Mouse (Mus musculus) heart, embryonic 10.5 days (tissue): ENCODE data around the gene Tprg. TPM values are rescaled to one million over a fixed set of nuclear protein-coding genes. Genes with fewer than 3 reads are reported as not detected.

Source experiments
- DNase-seq: peaks from one replicate; pipeline ENCODE4 v3.0.0-alpha.2; 2017; ENCODE audit warnings: low spot score
- H3K27ac ChIP-seq: fragments of 300-500 bp; sonication (generic); 2 replicates; pipeline ENCODE4 v1.5.1; 2016; ENCODE audit warnings: mild to moderate bottlenecking
- H3K27me3 ChIP-seq: fragments of 300-500 bp; sonication (generic); 2 replicates; pipeline ENCODE4 v1.6.1; 2016; ENCODE audit warnings: mild to moderate bottlenecking; ENCODE audit not compliant: poor library complexity, insufficient read depth, severe bottlenecking
- H3K36me3 ChIP-seq: fragments of 300-500 bp; sonication (generic); 2 replicates; pipeline ENCODE4 v1.6.1; 2016; ENCODE audit warnings: mild to moderate bottlenecking, moderate library complexity
- H3K4me1 ChIP-seq: fragments of 300-500 bp; sonication (generic); 2 replicates; pipeline ENCODE4 v1.6.1; 2016; ENCODE audit warnings: mild to moderate bottlenecking
- H3K4me3 ChIP-seq: fragments of 300-500 bp; sonication (generic); 2 replicates; pipeline ENCODE4 v1.5.1; 2016; ENCODE audit warnings: mild to moderate bottlenecking, moderate library complexity
- H3K9me3 ChIP-seq: fragments of 300-500 bp; sonication (generic); 2 replicates; pipeline ENCODE4 v1.6.1; 2016; ENCODE audit warnings: mild to moderate bottlenecking, moderate library complexity
- WGBS: fragments of 180-500 bp; shearing (Covaris S2); methylation state at CpG from one replicate; pipeline ENCODE4 v1.1.7; 2016; 5-methylcytosine and 5-hydroxymethylcytosine counted together
- polyA plus RNA-seq: library from polyadenylated mRNA; unstranded; fragments of >200 nt; fragmentation: Nextera tagmentation; extraction: Ambion mirVana; gene quantifications from 2 replicates; pipeline ENCODE4 v1.2.1, GENCODE M21; 2016

Gene Tprg
- polyA plus RNA-seq, 1 experiment from 2014 or later, result not detected

DNA sequence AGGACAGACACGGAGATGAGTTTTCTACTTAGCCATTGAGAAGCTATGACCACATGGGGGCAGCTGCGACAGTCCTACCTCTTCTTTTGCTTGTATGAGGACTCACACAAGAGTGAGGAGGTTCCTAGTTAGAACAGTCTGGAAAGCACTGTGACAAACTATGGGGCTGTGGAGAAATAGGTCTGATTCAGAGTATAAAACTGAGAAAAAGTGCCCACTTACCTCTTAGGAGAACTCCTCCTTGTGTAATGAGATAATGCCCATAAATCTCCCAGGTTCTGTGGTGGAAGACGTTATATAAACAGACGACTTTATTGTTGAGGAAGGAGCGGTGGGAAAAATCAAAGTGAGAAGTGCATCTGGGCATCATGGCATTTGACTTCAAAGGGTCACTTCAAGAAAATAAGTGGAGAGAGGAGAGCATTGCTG, 83.4 kb downstream of the Tprg start:
- H3K4me3 ChIP-seq, result no peak overlapping the region
- no peaks in the 10 kb centered on the region for H3K36me3 ChIP-seq
- no peak overlapping the region for H3K27ac ChIP-seq
- no peak for DNase-seq
- no peaks in the 10 kb centered on the region for H3K4me1 ChIP-seq
- H3K27me3 ChIP-seq, result no peaks in the 10 kb centered on the region
- no peaks in the 10 kb centered on the region for H3K9me3 ChIP-seq
- WGBS, result 64% methylated on average over 5 of the region's 5 CpGs

DNA sequence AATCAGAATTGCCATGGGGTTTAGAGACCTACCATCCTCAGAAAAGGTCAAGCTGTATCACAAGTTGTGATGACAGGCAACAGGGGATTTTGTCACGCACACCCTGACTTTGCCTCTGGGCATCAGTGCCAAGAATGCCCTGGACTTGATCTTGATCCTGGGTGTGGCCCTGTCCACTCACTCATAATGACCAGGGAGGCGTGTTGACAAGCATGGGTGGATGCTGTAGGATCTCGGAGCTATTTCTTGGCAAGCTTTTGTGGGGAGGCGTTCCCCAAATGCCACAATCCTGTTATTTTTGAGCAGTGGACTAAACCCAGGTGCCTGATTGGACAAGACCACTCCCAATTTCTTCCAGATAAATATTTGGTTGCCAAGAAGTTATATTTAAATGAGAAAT, 87.5 kb downstream of the Tprg start:
- Histone ChIP-seq H3K36me3 (no peaks in the 10 kb centered on the region), H3K27ac (no peak overlapping the region), H3K27me3 (no peaks in the 10 kb centered on the region), H3K4me1 (no peaks in the 10 kb centered on the region), H3K9me3 (no peaks in the 10 kb centered on the region), H3K4me3 (no peak overlapping the region)
- no peak for DNase-seq
- WGBS, result 80% methylated on average over 4 of the region's 4 CpGs

DNA sequence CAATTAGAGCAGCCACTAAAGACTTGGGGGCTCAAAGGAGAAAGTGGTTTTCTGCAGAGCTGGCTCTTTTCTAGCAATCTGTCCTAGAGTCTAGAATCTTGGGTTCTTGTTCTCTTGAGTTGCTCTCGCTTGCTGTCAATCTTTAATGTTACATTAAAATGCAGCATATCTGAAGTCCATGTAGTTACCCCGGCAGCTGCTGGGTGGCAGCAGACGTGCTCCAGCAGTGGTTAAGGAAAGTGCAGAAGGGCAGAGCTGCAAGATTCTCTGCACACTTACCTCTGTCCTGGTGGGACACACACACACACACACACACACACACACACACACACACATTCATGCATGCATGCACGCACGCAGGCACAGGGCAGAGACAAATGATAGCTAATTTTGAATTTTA, 88.2 kb downstream of the Tprg start:
- Histone ChIP-seq H3K4me3 (no peak overlapping the region), H3K9me3 (no peaks in the 10 kb centered on the region), H3K27ac (no peak overlapping the region), H3K36me3 (no peaks in the 10 kb centered on the region), H3K4me1 (no peaks in the 10 kb centered on the region), H3K27me3 (no peaks in the 10 kb centered on the region)
- no peak for DNase-seq
- 53% methylated on average over 5 of the region's 5 CpGs for WGBS

DNA sequence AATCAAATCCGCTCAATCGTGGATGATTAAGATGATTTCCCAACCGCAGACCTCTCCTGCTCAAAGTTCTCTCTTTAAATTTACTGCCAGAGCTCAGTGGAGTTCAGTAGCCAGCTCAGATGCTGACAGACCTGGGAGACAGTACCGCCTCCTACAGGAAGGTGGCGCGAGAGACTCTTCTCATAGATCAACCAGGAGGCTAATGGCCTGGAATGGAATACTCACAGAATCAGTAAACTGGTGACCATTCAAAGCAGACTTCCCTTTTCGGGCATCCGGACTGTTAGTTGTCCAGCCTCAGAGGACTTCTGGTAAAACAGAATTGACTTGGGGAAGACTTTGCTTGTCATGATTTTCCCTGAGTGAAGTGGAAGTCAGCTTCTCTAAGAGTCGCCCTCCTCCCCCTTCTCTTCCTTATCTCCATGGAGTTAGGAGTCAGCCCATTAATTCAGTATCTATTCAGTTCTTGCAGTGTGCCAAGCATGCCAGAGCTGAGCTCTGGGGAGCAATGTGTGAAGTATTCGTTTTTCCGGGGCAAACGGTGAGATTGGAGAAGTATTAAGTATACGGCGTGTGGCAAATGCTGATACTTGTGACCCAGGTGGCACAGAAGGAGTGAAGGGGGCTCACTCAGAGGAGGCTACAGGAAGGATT, 90.2 kb downstream of the Tprg start:
- H3K4me1 ChIP-seq, result no peaks in the 10 kb centered on the region
- no peaks in the 10 kb centered on the region for H3K9me3 ChIP-seq
- DNase-seq, result peak; percentile 84
- no peak overlapping the region for H3K27ac ChIP-seq
- H3K4me3 ChIP-seq, result no peak overlapping the region
- H3K27me3 ChIP-seq, result no peaks in the 10 kb centered on the region
- 41% methylated on average over 14 of the region's 14 CpGs for WGBS
- H3K36me3 ChIP-seq, result no peaks in the 10 kb centered on the region

DNA sequence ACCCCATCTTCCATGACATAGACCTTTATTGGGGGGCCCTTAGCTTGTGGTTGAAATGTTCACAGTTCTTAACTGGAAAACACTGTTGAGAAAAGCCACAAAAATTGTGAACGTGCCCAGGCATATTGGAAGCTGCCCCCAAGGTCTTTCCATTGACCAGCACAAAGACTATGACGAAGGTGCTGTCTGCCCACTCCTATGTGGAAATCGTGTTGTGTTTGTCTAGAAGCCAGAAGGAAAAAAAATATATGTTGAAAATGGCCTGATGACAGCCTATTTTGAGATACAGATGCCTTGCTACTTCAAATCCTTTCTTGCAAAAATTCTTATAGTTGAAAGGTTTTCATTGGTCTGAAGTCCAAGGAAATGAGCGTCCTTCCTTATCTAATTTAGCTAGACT, 91.1 kb downstream of the Tprg start:
- H3K27me3 ChIP-seq, result no peaks in the 10 kb centered on the region
- H3K9me3 ChIP-seq, result no peaks in the 10 kb centered on the region
- WGBS, result 73% methylated on average over 4 of the region's 4 CpGs
- no peaks in the 10 kb centered on the region for H3K36me3 ChIP-seq
- DNase-seq, result no peak
- H3K4me1 ChIP-seq, result no peaks in the 10 kb centered on the region
- no peak overlapping the region for H3K4me3 ChIP-seq
- H3K27ac ChIP-seq, result no peak overlapping the region

DNA sequence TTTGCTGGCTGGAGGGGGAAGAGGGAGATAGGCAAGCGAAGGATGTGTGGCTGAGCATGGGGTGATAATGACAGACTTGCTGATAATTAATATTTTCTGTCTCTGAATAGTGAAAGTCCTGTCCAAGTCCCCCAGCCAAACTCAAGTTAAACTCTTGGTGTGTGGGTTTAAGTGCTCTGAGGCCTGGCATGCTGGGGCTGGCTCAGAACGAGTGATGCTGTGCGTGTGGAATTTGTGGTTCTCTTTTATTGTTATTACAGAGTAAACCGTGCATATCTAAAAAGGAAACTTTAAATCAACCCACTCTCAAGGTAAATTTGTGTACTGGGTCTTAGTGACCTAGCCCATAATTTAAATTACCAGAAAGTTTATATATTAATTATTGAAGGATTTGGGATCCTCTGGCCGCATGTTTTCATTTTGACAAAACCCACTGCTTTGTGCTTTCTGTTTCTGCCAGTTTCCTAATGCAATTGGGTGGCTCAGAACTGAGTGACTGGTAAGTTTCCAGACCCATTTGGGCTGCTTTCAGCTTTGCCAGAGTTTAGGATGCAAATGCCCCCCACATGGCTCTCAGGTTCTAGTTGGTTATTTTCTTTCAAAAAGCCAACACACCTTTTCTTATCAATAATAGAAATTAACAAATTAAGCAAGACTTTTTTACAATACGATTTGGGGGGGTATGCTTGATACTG, 99.0 kb downstream of the Tprg start:
- no peaks in the 10 kb centered on the region for H3K27me3 ChIP-seq
- no peaks in the 10 kb centered on the region for H3K9me3 ChIP-seq
- H3K4me3 ChIP-seq, result no peak overlapping the region
- H3K36me3 ChIP-seq, result no peaks in the 10 kb centered on the region
- peaks cover 3% of the 10 kb centered on the region; the same call in 1 of the 2 replicates for H3K4me1 ChIP-seq
- DNase-seq, result no peak
- H3K27ac ChIP-seq, result no peak overlapping the region
- WGBS, result 75% methylated on average over 6 of the region's 6 CpGs

DNA sequence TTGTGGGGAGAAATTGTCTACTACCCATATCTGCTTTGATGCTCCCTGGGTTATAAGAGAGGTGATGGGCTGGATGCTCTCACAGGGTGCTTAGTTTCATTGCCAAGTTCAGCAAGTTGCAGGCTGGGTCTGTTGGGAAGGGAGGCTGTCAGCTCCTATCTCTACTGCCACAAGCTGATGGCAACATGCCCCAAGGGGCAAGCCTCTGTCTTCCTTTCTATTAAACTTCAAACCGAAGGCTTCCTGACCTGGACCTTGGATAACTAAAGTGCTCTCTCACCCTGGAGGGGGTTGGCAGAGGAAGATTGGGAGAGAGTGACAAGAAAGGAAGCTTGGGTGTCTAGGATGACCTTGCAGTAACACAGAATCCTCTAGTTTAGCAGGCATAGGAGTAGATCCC, 108.1 kb downstream of the Tprg start:
- H3K27ac ChIP-seq, result no peak overlapping the region
- no peaks in the 10 kb centered on the region for H3K27me3 ChIP-seq
- H3K9me3 ChIP-seq, result no peaks in the 10 kb centered on the region
- no peak overlapping the region for H3K4me3 ChIP-seq
- H3K4me1 ChIP-seq, result peaks cover 3% of the 10 kb centered on the region; the same call in 1 of the 2 replicates
- no peaks in the 10 kb centered on the region for H3K36me3 ChIP-seq
- DNase-seq, result no peak
- 59% methylated on average over 1 of the region's 1 CpGs for WGBS

DNA sequence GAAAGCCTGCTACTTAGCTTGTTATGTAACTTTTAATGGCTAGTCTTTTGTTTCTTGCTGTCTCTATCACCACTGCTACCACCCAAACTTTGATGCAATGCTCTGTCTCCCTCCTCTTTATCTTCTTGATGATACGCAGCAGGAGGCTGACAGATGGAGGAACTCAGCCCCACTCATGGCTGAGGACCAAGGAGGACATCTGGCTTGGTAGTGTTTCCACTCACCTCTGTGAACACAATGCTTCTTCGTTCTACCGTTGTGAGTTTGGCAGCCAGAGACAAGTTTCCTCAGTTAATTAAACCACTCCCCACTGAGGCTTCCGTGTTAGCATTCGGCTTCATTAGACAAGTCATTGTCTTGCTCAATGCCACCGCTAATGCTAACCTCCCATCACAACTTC, 117.5 kb downstream of the Tprg start:
- Histone ChIP-seq H3K36me3 (no peaks in the 10 kb centered on the region), H3K9me3 (no peaks in the 10 kb centered on the region), H3K4me3 (no peak overlapping the region), H3K27ac (no peak overlapping the region), H3K27me3 (no peaks in the 10 kb centered on the region), H3K4me1 (peaks cover 6% of the 10 kb centered on the region; the same call in 1 of the 2 replicates)
- DNase-seq, result no peak
- WGBS, result 68% methylated on average over 6 of the region's 6 CpGs

DNA sequence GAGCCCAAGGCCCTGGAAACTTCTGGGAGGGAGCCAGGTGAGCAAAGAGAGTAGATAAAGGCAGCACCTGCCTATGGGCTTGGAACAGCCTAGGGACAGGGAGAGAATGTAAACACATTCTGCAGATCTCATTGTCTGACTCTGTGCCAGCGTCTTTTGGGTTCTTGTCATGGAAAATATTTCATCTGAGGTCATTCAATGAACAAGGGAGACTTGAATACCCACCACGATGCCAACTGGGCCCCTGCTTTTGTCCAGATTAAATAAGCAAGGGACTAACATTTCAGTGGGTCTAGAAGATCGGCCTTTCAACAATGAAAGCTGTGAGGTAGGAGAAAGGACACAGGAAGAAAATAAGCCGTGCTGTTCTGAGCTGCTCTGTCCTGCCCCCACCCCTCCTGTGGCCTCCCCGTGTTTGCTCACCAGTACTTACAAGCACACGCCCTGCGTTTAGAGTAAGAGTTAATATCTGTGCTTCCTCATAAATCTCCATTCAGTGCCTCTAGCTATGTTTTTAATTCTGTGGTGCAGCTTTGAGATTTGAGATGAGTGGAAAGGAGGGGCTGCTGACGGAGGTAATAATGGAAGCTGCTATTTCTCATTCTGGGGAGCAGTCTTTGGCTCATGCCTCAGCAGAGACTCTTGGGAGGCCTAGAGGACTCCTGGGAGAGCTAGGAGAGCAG, 120.7 kb downstream of the Tprg start:
- no peak for DNase-seq
- WGBS, result 66% methylated on average over 8 of the region's 8 CpGs
- H3K4me3 ChIP-seq, result no peak overlapping the region
- no peaks in the 10 kb centered on the region for H3K36me3 ChIP-seq
- H3K4me1 ChIP-seq, result peaks cover 6% of the 10 kb centered on the region; the same call in 1 of the 2 replicates
- H3K9me3 ChIP-seq, result no peaks in the 10 kb centered on the region
- H3K27ac ChIP-seq, result no peak overlapping the region
- H3K27me3 ChIP-seq, result no peaks in the 10 kb centered on the region

DNA sequence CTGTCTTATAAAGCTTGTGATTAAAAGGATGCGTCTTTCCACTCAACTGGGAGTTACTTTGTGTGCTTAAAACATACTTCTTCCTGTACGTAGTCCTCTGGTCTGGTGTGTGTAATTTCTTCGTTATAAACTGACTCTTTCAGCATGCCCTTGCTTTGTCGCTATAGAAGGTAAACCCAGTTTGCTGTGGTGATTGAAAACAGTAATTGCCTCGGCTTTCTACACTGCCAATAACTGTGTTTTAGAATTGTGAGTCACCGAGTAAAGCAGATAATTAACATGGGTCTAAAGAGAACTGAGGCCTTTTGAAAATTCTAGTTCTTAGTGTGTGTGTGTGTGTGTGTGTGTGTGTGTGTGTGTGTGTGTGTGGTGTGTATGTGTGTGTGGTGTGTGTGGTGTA, 121.4 kb downstream of the Tprg start:
- 82% methylated on average over 6 of the region's 6 CpGs for WGBS
- Histone ChIP-seq H3K27ac (no peak overlapping the region), H3K27me3 (no peaks in the 10 kb centered on the region), H3K4me3 (no peak overlapping the region), H3K4me1 (peaks cover 6% of the 10 kb centered on the region; the same call in 1 of the 2 replicates), H3K36me3 (no peaks in the 10 kb centered on the region), H3K9me3 (no peaks in the 10 kb centered on the region)
- DNase-seq, result no peak

DNA sequence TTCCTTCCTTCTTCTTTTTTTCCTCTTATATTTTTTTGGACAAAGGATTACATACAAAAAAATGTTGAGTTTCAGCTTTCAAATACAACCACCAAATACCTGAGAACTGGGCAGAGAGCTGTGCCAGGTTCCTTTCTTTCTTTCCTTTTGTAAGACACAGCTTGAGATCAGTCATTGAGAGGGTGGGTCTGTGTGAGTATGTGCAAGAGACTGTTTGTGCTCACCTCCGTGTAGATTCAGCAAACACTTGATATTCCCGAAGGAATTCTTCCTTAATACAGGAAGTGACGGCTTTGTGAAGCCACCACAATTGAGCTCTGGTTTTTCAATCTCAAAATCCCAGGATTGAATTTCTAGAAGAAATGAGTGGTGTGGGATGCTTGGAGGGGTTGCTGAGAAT, 124.7 kb downstream of the Tprg start:
- H3K4me3 ChIP-seq, result no peak overlapping the region
- H3K4me1 ChIP-seq, result peaks cover 6% of the 10 kb centered on the region; the same call in 1 of the 2 replicates
- H3K36me3 ChIP-seq, result no peaks in the 10 kb centered on the region
- WGBS, result 80% methylated on average over 3 of the region's 3 CpGs
- no peak overlapping the region for H3K27ac ChIP-seq
- no peaks in the 10 kb centered on the region for H3K9me3 ChIP-seq
- H3K27me3 ChIP-seq, result no peaks in the 10 kb centered on the region
- DNase-seq, result no peak

DNA sequence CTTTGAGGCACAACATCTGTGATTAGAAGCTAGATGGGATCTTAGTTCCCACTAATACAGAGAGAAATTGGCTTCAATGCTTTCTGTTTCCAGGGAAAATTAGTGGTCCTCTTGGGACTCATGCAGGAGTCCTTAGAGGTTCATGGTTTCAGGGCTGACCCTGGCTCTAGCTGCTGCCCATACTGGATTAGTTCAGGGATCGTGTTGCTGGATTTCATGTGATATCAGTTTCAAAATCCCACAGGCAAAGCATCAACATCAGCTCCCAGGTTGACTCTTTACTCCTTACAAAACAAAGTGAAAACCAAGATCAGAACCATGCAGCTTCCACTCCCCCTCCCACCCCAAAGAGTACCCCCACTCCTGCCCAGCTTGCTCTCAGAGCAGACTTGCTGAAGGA, 127.3 kb downstream of the Tprg start:
- no peak overlapping the region for H3K27ac ChIP-seq
- 0 out of 2 replicates have a peak, but pooled peaks cover 6% of the 10 kb centered on the region for H3K4me1 ChIP-seq
- H3K27me3 ChIP-seq, result no peaks in the 10 kb centered on the region
- 64% methylated on average over 1 of the region's 1 CpGs for WGBS
- DNase-seq, result no peak
- H3K4me3 ChIP-seq, result no peak overlapping the region
- H3K9me3 ChIP-seq, result no peaks in the 10 kb centered on the region
- H3K36me3 ChIP-seq, result no peaks in the 10 kb centered on the region

DNA sequence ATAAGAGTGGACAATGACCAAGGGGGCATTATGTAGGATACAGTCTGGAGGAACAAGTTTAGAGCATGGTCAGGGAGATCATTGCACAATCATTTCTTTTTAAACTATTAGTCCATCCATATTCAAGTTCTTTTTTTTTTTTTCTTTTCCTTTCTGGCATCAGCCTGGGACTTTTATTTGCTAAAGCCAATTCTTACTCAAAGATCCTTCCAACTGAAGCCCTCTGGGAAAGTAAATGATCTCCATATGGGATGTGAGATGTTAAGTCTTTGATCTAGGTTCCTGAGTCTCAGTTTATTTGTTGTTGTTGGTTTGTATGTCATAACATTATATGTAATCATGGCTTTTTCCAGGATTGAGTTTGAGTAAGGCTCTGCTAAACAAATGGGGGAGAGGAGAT, 128.6 kb downstream of the Tprg start:
- Histone ChIP-seq H3K27ac (no peak overlapping the region), H3K4me3 (no peak overlapping the region), H3K27me3 (no peaks in the 10 kb centered on the region), H3K4me1 (0 out of 2 replicates have a peak, but pooled peaks cover 6% of the 10 kb centered on the region), H3K9me3 (no peaks in the 10 kb centered on the region), H3K36me3 (no peaks in the 10 kb centered on the region)
- DNase-seq, result no peak
